Mouse (Mus musculus) ES-Bruce4 (cell line): ENCODE data around the gene Dguok. TPM values are rescaled to one million over a fixed set of nuclear protein-coding genes. Genes with fewer than 3 reads are reported as not detected.
A peak's percentile ranks its signal among the peaks of the same experiment; 100 is the strongest.

Experiments used
- H3K27ac ChIP-seq: 2 replicates; pipeline ENCODE4 v1.5.1; 2012; ENCODE audit warnings: low read length, inconsistent platforms; ENCODE audit not compliant: insufficient read depth
- H3K27me3 ChIP-seq: 2 replicates; pipeline ENCODE4 v1.6.1; 2012; ENCODE audit warnings: mild to moderate bottlenecking, low read length, inconsistent platforms; ENCODE audit not compliant: control insufficient read depth, poor library complexity, insufficient read depth, severe bottlenecking
- H3K36me3 ChIP-seq: 2 replicates; pipeline ENCODE4 v1.6.1; 2012; ENCODE audit warnings: inconsistent platforms, mild to moderate bottlenecking, low read length, moderate library complexity; ENCODE audit not compliant: control insufficient read depth, poor library complexity, insufficient read depth, severe bottlenecking
- H3K4me1 ChIP-seq: one replicate; pipeline ENCODE4 v1.8.1; 2011; ENCODE audit warnings: low read length; ENCODE audit not compliant: control insufficient read depth, insufficient read depth
- H3K4me3 ChIP-seq: 2 replicates; pipeline ENCODE4 v1.5.1; 2011; ENCODE audit warnings: low read depth, mild to moderate bottlenecking, low read length
- H3K9ac ChIP-seq: 2 replicates; pipeline ENCODE4 v1.6.1; 2012; ENCODE audit warnings: low read depth, mild to moderate bottlenecking, inconsistent platforms; ENCODE audit not compliant: poor library complexity, severe bottlenecking
- H3K9me3 ChIP-seq: replicated peaks from 2 replicates; pipeline ENCODE4 v1.6.1; 2012; ENCODE audit warnings: mild to moderate bottlenecking, low read length, inconsistent platforms; ENCODE audit not compliant: control insufficient read depth, poor library complexity, insufficient read depth, severe bottlenecking
- CTCF ChIP-seq: IDR thresholded peaks from one replicate; pipeline ENCODE4 v1.8.1; 2011; ENCODE audit warnings: low read depth, low read length
- EP300 ChIP-seq: IDR thresholded peaks from 2 replicates; pipeline ENCODE4 v1.6.1; 2011; ENCODE audit warnings: low read depth, low read length; ENCODE audit not compliant: insufficient read depth
- POLR2A ChIP-seq: IDR thresholded peaks from one replicate; pipeline ENCODE4 v1.8.1; 2011; ENCODE audit warnings: low read length; ENCODE audit not compliant: insufficient read depth
- polyA plus RNA-seq: library from polyadenylated mRNA; stranded (reverse); fragments of >200 nt; gene quantifications from 2 replicates; pipeline ENCODE4 v1.2.4, GENCODE M21; 2011; ENCODE audit warnings: low read depth; ENCODE audit not compliant: missing spikeins, insufficient read depth, insufficient read length

Dguok gene
- polyA plus RNA-seq, 1 experiment, result 48.0 TPM

DNA sequence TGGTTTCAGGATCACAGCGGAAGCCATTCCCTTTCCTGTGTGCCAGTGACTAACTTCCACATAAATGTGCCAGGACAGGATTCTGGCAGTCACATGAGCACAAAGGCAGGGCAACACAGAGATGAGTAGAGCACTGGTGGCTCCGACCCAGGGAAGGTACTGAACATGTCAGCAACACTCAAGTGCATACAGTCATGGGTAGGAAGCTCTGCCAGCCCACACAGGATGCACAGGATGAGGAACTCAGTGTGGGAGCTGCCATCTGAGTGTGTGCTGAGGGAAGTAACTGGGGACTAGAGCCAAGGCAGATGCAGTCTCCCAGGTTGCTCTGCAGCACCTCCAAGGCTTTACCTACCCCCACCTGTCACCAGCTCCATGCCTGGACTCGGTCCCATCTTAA, 4.1 kb downstream of the Dguok start:
- Histone ChIP-seq H3K36me3 (no peaks in the 10 kb centered on the region), H3K27ac (no peak overlapping the region), H3K4me1 (no peaks in the 10 kb centered on the region), H3K9me3 (no peaks in the 10 kb centered on the region), H3K27me3 (no peaks in the 10 kb centered on the region), H3K9ac (no peak overlapping the region), H3K4me3 (no peak overlapping the region)
- TF ChIP-seq EP300 (no peak), CTCF (no peak), POLR2A (no peak)

DNA sequence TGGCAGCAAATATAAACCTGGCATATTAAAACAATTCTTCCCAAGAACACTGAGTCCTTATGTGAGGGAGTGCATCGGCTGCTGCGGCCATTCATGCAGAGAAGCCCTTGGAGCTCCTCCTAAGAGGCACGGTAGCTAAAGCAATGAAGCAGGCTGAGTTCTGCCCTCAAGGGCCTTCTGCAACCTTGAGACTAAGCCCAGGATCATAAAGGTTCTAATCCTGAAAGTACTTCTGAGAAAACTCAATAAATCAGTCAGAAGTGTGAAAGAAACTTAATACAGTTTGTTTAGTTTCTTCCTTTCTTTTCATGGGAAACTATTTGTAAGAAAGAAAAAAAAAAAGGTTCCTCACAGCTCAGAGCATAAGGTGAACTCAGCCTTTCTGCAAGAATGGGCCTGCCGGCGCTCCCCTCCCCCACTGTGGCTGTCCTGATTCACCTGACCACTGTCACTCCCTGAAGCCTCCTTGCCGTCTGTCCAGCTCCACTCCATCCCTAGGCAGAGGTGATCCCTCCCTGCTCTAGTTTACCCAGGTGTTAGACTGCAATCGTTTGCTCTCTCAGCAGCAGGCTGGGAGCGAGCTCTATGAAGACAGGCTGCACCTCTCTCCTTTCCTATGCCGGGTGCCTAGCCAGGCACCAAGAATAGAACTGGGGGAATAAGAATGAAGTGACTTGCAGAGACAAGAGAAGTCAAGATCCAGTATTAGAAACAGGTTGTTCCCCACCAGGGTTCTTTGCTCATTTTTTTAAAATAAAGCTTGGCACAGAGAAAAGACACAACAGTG, 5.1 kb downstream of the Dguok start:
- Histone ChIP-seq H3K9ac (no peak overlapping the region), H3K27me3 (no peaks in the 10 kb centered on the region), H3K36me3 (no peaks in the 10 kb centered on the region), H3K27ac (no peak overlapping the region), H3K9me3 (no peaks in the 10 kb centered on the region), H3K4me3 (no peak overlapping the region), H3K4me1 (no peaks in the 10 kb centered on the region)
- TF ChIP-seq CTCF (no peak), POLR2A (no peak), EP300 (0 out of 2 replicates have a peak, but pooled peaks have one; percentile 45)

DNA sequence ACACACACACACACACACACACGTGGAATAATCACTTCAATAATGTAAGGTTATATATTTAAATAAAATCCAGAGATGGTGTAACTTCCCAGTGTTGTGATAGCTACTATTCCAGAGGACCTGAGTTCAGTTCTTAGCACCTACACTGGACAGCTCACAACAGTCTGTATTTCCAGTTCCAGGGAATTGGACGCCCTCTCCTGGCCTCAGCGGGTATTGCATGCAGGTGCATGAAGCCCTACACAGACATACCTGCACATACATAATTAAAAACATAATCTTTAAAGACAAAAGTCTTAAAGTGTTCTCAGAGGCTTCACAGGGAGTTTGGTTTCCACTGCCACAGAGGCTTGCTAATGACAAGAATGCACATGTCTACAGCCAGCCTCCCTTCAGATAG, 6.3 kb downstream of the Dguok start:
- no peaks in the 10 kb centered on the region for H3K9me3 ChIP-seq
- H3K36me3 ChIP-seq, result no peaks in the 10 kb centered on the region
- no peaks in the 10 kb centered on the region for H3K27me3 ChIP-seq
- TF ChIP-seq CTCF (peak; percentile 55), EP300 (no peak), POLR2A (no peak)
- H3K9ac ChIP-seq, result no peak overlapping the region
- no peak overlapping the region for H3K27ac ChIP-seq
- H3K4me3 ChIP-seq, result no peak overlapping the region
- H3K4me1 ChIP-seq, result no peaks in the 10 kb centered on the region

DNA sequence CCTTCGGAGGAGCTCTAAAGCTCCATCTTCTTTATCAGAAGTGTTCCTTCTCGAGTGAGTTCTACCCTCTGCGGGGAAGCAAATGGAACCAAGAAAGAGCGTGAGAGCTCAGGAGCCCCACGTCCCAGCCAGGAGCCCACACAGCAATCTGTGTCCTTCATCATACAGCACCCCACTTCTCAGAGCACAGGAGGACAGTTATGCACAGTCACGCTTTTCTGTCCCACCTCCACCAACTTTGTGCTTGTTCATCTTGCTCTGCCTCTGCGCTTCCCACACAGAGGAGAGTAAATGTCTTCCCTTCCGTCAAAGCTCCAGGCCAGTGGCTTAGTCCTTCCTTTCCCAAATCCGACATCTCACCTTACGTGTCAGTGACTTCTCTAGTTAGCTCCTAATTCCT, 7.7 kb downstream of the Dguok start:
- H3K4me1 ChIP-seq, result no peaks in the 10 kb centered on the region
- H3K9ac ChIP-seq, result no peak overlapping the region
- H3K9me3 ChIP-seq, result no peaks in the 10 kb centered on the region
- no peak overlapping the region for H3K4me3 ChIP-seq
- peaks cover under 1% of the 10 kb centered on the region; the same call in 1 of the 2 replicates for H3K36me3 ChIP-seq
- no peak overlapping the region for H3K27ac ChIP-seq
- no peaks in the 10 kb centered on the region for H3K27me3 ChIP-seq
- no peak for TF ChIP-seq EP300
- no peak for TF ChIP-seq CTCF
- no peak for TF ChIP-seq POLR2A

DNA sequence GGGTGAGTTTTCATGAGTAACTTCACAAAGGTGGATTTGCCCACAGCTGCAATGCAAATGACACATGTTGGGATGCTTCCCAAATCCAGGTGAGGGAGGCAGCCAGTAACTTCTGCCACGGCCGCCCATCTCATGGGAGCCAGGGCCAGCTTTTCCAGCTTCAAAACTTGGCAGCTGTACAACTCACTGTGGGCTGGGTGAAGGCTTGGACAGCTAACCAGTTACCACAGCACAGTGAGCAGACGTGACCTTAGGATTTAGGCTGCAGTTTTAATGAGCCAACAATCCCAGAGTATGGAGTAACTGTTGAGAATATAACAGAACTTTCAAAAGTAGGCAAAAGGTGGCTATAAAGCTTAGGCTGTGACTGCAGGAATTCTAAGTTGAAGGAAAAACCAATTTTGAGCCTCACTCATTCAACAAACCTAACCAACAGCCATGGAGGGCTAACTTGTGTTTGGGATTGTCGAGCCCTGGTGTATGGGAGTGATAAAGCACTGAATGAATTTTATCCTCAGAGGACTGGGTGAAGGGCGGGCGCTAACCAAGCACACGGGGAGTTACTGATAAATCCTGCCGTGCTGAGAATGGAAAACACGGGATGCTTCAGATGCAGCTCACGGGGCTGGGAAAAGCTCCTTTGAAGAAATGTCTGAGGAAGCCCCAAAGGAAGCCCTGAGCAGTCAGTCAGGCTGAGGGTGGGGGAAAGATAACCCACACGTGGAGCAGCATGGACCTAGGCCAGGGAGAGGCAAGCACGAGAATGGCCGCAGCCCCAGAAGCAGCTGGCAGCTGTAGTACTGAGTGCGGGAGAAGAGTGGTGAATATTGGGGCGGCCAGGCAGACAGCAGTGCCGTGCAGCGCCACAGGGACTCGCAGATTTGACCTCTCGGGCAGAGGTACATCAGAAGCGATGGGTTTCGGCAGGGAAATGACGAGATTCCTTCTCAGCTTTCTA, 9.7 kb downstream of the Dguok start:
- Histone ChIP-seq H3K27ac (no peak overlapping the region), H3K36me3 (peaks cover 7% of the 10 kb centered on the region; the same call in 1 of the 2 replicates)

More for the DNA sequence above, 9.7 kb downstream of the Dguok start:
- no peaks in the 10 kb centered on the region for H3K4me1 ChIP-seq
- no peak overlapping the region for H3K4me3 ChIP-seq
- TF ChIP-seq EP300 (no peak), CTCF (no peak), POLR2A (no peak)
- H3K9me3 ChIP-seq, result no peaks in the 10 kb centered on the region
- no peaks in the 10 kb centered on the region for H3K27me3 ChIP-seq
- no peak overlapping the region for H3K9ac ChIP-seq
